Mouse (Mus musculus): ENCODE results near the gene Sh3rf1. TPM values are rescaled to one million over a fixed set of nuclear protein-coding genes. Genes with fewer than 3 reads are reported as not detected.

The Sh3rf1 gene
- polyA plus RNA-seq, 1 experiment from 2014 or later = 8.3 TPM

GRCm38 (mm10) chr8:61182020-61182419, 41.7 kb upstream of the Sh3rf1 start:
- 60% methylated on average over 4 of the region's 4 CpGs for WGBS
- no peak overlapping the region for H3K27ac ChIP-seq (ENCODE audit: low read depth, low read length)
- H3K9me3 ChIP-seq (ENCODE audit: control insufficient read depth) = no peaks in the 10 kb centered on the region
- H3K27me3 ChIP-seq (replicated peaks; ENCODE audit: control insufficient read depth, insufficient read depth, low read length) = no peaks in the 10 kb centered on the region
- no peak overlapping the region for H3K9ac ChIP-seq (ENCODE audit: low read depth, low read length)
- no peak overlapping the region for H3K4me2 ChIP-seq (replicated peaks; ENCODE audit: low read depth)
- no peak for ATAC-seq
- no peaks in the 10 kb centered on the region for H3K36me3 ChIP-seq (ENCODE audit: control insufficient read depth, insufficient read depth)
- H3K4me1 ChIP-seq (replicated peaks; ENCODE audit: control insufficient read depth, insufficient read depth, low read length) = 0 out of 2 replicates have a peak, but pooled peaks cover 6% of the 10 kb centered on the region
- TF ChIP-seq CTCF (IDR thresholded peaks at IDR 0.05; ENCODE audit: low read depth) = no peak
- no peak overlapping the region for H3K4me3 ChIP-seq (ENCODE audit: low read depth, low read length)

- Histone ChIP-seq H3K4me1 (replicated peaks; ENCODE audit: control insufficient read depth, insufficient read depth, low read length) (0 out of 2 replicates have a peak, but pooled peaks cover 6% of the 10 kb centered on the region), H3K9me3 (ENCODE audit: control insufficient read depth) (no peaks in the 10 kb centered on the region), H3K9ac (ENCODE audit: low read depth, low read length) (no peak overlapping the region), H3K27ac (ENCODE audit: low read depth, low read length) (no peak overlapping the region), H3K4me3 (ENCODE audit: low read depth, low read length) (no peak overlapping the region), H3K27me3 (replicated peaks; ENCODE audit: control insufficient read depth, insufficient read depth, low read length) (no peaks in the 10 kb centered on the region), H3K4me2 (replicated peaks; ENCODE audit: low read depth) (no peak overlapping the region), H3K36me3 (ENCODE audit: control insufficient read depth, insufficient read depth) (no peaks in the 10 kb centered on the region)
- no peak for ATAC-seq
- 62% methylated on average over 5 of the region's 5 CpGs for WGBS
- TF ChIP-seq CTCF (IDR thresholded peaks at IDR 0.05; ENCODE audit: low read depth) = no peak
Measured at GRCm38 (mm10) chr8:61185274-61186198, 38.1 kb upstream of the Sh3rf1 start.

GRCm38 (mm10) chr8:61194306-61194925, 29.3 kb upstream of the Sh3rf1 start:
- no peak overlapping the region for H3K27ac ChIP-seq (ENCODE audit: low read depth, low read length)
- no peaks in the 10 kb centered on the region for H3K36me3 ChIP-seq (ENCODE audit: control insufficient read depth, insufficient read depth)
- no peak for ATAC-seq
- no peak overlapping the region for H3K4me3 ChIP-seq (ENCODE audit: low read depth, low read length)
- H3K4me2 ChIP-seq (replicated peaks; ENCODE audit: low read depth) = no peak overlapping the region
- H3K9me3 ChIP-seq (ENCODE audit: control insufficient read depth) = no peaks in the 10 kb centered on the region
- no peak overlapping the region for H3K9ac ChIP-seq (ENCODE audit: low read depth, low read length)
- H3K4me1 ChIP-seq (replicated peaks; ENCODE audit: control insufficient read depth, insufficient read depth, low read length) = no peaks in the 10 kb centered on the region
- TF ChIP-seq CTCF (IDR thresholded peaks at IDR 0.05; ENCODE audit: low read depth) = no peak
- no peaks in the 10 kb centered on the region for H3K27me3 ChIP-seq (replicated peaks; ENCODE audit: control insufficient read depth, insufficient read depth, low read length)
- WGBS = 74% methylated on average over 5 of the region's 5 CpGs

GRCm38 (mm10) chr8:61200254-61200887, 23.3 kb upstream of the Sh3rf1 start:
- Histone ChIP-seq H3K9ac (ENCODE audit: low read depth, low read length) (no peak overlapping the region), H3K27me3 (replicated peaks; ENCODE audit: control insufficient read depth, insufficient read depth, low read length) (no peaks in the 10 kb centered on the region), H3K9me3 (ENCODE audit: control insufficient read depth) (no peaks in the 10 kb centered on the region), H3K27ac (ENCODE audit: low read depth, low read length) (no peak overlapping the region), H3K4me2 (replicated peaks; ENCODE audit: low read depth) (no peak overlapping the region), H3K4me1 (replicated peaks; ENCODE audit: control insufficient read depth, insufficient read depth, low read length) (no peaks in the 10 kb centered on the region), H3K36me3 (ENCODE audit: control insufficient read depth, insufficient read depth) (no peaks in the 10 kb centered on the region), H3K4me3 (ENCODE audit: low read depth, low read length) (no peak overlapping the region)
- 52% methylated on average over 6 of the region's 6 CpGs for WGBS
- no peak for ATAC-seq
- no peak for TF ChIP-seq CTCF (IDR thresholded peaks at IDR 0.05; ENCODE audit: low read depth)

GRCm38 (mm10) chr8:61203035-61203826, 20.4 kb upstream of the Sh3rf1 start:
- no peak for ATAC-seq
- no peaks in the 10 kb centered on the region for H3K27me3 ChIP-seq (replicated peaks; ENCODE audit: control insufficient read depth, insufficient read depth, low read length)
- 65% methylated on average over 5 of the region's 5 CpGs for WGBS
- H3K4me2 ChIP-seq (replicated peaks; ENCODE audit: low read depth) = no peak overlapping the region
- no peaks in the 10 kb centered on the region for H3K4me1 ChIP-seq (replicated peaks; ENCODE audit: control insufficient read depth, insufficient read depth, low read length)
- H3K27ac ChIP-seq (ENCODE audit: low read depth, low read length) = no peak overlapping the region
- no peak for TF ChIP-seq CTCF (IDR thresholded peaks at IDR 0.05; ENCODE audit: low read depth)
- no peaks in the 10 kb centered on the region for H3K9me3 ChIP-seq (ENCODE audit: control insufficient read depth)
- no peak overlapping the region for H3K9ac ChIP-seq (ENCODE audit: low read depth, low read length)
- no peaks in the 10 kb centered on the region for H3K36me3 ChIP-seq (ENCODE audit: control insufficient read depth, insufficient read depth)
- H3K4me3 ChIP-seq (ENCODE audit: low read depth, low read length) = no peak overlapping the region
